Mouse (Mus musculus): Measurements from ENCODE around the gene Ccdc6.

GRCm38 (mm10) chr10:70119851-70120370 is 23.0 kb downstream of the Ccdc6 start:
- no peak for TF ChIP-seq CTCF (IDR thresholded peaks at IDR 0.05)
- no peak for TF ChIP-seq EP300 (IDR thresholded peaks at IDR 0.05)

All from lung, postnatal 0 days (tissue).